Mouse (Mus musculus) common myeloid progenitor, adult 5-6 weeks (primary cell): Measurements from ENCODE around the gene Pde5a. TPM values are rescaled to one million over a fixed set of nuclear protein-coding genes. Genes with fewer than 3 reads are reported as not detected.

Experiments used
- ATAC-seq: replicated peaks from 2 replicates; pipeline ENCODE4 v1.8.0; 2016; ENCODE audit warnings: low read depth, mild to moderate bottlenecking, moderate TSS enrichment, inconsistent platforms; ENCODE audit not compliant: poor library complexity, severe bottlenecking
- total RNA-seq: library from RNA; stranded (forward); fragments of 200-1000, 187-1606 nt; gene quantifications from 2 replicates; pipeline ENCODE4 v1.2.3, GENCODE M21; 2017

The Pde5a gene
- total RNA-seq, 1 experiment from 2014 or later = 10.1 TPM

DNA sequence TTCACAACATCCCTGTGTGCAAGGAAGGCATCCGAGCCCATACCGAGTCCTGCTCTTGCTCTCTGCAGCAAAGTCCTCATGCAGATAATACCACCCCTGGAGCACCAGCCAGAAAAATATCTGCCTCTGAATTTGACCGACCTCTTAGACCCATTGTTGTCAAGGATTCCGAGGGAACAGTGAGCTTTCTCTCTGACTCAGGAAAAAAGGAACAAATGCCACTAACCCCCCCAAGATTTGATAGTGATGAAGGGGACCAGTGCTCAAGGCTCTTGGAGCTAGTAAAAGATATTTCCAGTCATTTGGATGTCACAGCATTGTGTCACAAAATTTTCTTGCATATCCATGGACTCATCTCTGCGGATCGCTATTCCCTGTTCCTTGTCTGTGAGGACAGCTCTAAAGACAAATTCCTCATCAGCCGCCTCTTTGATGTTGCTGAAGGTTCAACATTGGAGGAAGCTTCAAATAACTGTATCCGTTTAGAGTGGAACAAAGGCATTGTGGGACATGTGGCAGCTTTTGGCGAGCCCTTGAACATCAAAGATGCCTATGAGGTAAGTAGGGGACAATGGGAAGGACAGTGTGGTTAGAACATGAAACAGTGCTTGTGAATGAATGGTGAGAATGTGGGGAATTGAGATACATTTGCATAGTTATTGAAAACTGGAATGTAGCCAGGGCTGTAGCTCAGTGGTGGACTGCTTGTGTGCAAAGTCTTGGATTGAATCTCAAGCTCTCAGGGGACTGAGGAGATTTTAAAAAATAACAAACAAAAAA, 19.4 kb downstream of the Pde5a start:
- ATAC-seq = no peak

DNA sequence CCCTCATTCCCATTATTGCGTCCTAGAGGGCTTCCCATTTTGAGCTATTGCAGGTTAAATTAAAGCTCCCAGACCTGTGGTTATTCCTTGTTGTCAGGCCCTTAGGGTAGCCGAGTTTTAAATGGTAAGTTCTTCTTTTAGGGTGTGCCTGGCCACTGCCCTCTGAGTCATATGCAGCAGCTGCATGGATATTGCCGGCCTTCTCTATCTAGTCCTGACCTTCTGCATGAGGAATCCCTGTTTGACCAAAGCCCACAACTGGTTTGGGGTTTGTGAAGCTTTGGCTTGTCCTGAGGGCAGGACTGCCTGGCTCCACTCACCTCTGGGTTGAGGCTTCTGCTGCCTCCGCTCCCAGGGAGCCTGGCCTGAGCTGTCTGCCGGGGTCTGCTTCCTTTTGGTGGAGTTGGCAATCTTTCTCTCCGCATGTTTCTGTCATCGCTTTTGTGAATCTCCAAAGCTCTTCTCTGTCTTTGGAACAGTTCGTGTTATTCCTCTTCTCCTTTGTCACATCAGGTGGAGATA, 34.6 kb downstream of the Pde5a start:
- peak; percentile 21; the same call in 1 of the 2 replicates for ATAC-seq

DNA sequence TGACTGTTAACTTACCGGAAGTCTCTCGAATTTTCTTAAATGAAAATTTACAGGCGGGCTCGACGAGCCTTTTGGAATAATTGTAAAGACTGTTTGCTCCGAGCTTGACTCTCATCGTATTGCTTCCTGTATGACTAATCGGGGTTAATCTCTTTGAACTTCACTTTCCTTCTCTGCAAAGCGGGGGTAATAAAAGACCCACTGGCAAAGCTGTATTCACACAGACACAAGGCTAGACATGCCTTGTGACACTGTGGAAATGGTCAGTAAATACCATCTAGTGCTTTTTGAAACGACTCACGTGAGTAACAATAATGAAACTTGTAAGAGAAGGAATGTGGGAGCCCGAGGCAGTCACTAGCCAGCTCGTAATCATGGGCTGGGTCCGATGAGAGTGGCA, 35.0 kb downstream of the Pde5a start:
- ATAC-seq = no peak

DNA sequence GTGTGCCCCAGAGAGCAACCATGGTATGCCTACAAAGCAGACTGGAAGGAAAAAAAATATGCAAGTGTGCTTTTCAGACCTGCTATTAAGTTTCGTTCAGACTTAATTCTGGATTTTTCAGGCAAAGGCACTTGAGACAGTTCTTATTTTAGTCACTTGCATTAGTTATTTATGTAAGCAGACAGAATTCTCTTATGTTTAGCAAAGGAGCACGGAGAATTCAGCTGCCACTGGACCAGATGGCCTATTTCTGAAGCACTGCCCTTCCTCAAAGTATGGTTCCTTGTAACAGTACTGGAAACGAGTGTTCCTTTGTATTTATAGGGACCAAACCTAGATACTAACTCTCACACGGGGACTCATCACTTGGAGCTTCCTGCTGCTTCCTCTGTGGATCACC, 38.2 kb downstream of the Pde5a start:
- no peak for ATAC-seq

DNA sequence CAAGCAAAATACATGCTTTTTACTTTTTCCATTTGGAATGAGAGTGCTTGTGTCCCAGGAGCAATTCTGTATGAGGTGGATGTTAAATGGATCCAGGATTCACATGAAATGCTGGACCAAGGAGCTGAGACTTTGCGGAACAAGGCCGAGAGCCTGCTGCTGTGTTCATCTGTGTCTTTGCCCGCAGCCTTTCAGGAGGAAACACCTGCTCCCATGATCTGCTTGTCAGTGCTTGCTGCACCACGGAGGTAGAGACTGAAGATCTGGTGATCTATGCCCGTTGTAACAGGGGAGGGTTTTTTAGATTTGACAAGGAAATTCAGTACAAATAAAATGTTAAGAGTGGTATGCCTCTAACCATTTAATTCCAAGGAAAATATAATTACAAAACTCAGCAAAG, 39.1 kb downstream of the Pde5a start:
- peak; percentile 52; the same call in 1 of the 2 replicates for ATAC-seq

DNA sequence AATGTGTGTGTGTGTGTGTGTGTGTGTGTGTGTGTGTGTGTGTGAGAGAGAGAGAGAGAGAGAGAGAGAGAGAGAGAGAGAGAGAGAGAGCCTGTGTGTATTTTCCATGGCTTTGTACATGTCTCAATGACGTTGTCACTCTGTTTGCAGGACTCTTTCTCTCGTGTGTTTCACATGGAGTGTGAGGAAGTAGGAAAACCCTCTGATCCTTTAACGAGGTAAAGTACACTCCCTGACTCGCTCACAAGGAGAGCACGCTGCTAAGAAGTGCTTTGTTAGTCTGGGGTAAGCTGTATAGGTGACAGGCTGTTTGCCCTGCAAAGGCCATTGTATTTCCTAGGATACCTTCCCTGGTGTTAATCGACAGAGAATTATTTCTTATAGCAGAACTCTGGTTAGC, 52.7 kb downstream of the Pde5a start:
- ATAC-seq = no peak

DNA sequence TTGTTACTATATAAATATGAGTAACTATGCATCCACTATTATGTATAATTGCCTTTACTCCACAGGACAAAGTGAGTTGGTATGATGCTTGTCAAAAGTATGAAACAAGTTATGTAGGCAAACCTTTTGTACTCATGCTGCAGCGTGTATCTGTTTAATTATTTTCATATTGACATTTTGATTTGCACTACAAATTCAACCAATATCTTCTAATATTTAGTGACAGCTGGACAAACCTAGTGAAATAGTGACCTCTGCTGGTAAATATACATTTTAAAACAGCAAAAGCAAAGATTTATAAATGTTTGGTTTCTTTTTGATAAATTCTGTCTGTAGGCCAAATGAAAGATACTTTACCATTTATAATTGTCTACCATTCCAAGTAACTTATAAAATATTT, 55.5 kb downstream of the Pde5a start:
- 0 out of 2 replicates have a peak, but pooled peaks have one; percentile 29 for ATAC-seq

DNA sequence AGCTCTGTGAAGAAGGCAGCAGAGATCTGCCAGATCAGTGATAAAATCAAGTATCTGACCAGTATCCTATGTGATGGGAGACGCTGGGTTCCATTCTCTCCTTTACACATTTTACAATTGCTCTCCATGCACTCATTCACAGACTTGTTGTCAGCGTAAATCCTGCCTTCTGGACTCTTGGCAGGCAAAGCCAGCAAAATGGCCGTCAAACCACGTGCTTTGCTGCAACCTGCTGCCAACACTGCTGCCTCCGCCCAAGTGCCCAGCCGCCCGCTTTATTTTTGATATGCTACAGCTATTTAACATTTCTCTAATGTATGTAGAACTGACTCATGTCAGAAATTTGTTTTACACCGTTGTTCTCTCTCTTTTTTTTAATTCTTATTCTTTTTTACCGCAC, 59.6 kb downstream of the Pde5a start:
- ATAC-seq = no peak

DNA sequence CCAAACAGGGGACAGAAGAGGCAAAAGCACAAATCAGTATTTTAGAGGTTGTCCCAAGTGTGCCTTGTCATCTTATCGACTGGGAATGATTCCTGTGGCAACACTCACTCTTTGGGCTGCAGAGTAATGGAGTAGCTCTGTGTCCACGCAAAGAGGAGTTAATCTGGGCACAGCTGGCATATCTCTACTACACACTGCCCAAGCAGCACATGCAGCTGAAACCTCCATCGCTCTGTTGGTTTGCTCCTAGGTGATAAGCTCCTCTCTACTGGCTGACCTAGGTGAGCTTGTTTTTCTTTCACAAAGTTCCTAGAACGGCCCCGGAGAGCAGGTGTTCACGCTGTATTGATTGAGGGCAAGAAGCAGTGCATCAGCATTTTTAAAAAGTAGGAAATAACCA, 60.8 kb downstream of the Pde5a start:
- ATAC-seq = no peak

DNA sequence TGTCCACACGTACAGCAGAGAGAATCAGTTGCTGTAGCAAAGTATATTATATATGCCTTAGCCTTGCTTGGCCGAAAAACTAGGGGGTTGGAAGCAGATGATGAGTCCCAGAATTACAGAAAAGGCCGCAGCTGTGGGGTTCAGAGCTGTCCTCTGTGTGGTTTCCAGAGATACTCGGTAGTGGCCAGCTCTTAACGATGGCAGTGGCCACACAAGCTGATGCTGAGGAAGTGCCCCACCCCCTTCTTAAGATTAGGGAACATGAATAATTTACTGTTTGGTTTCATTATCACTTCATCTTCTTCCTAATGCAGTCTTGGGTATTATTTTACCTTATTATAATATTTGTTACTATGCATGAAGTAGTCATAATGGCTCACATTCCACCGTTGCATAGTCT, 71.3 kb downstream of the Pde5a start:
- peak; percentile 91 for ATAC-seq

DNA sequence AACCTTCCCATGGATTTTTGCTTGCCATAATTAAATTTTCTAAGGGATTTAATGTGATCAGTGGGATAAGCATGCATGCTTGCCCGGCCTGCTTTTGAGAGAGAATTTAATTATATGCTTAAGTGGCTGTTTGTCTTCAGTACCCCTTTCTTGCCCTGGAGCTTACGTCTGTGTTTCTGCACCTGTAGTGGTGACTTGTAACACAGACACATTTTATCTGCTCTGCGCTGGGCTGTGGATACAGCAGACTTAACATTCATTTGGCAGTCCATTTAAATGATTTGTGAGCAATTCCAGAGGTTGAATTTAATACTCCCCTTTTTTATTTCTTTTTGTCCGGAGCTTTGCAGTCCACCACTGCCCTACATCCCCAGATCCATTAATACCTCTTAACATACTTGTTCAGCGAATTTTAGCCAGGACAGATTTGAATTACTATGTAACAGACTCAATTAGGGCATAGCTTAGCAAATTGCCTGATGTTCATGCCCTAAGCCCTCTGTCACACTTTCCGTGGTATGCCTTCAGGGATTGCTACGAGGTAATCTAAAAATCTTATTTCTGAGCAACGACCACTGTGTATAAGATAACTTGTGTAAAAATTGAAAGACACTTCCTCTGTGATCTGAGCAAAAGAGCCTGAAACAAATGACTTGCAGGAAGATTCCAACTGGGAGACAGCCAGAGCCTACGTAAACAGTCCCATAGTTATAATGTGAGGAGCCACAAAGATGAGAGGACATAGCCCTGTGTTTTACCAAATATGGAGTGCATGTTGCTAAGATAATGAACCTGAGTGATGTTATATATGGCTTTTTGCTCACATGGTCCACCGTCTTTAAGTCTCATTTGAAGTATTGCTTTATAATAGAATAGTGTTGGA, 72.0 kb downstream of the Pde5a start:
- ATAC-seq = no peak

DNA sequence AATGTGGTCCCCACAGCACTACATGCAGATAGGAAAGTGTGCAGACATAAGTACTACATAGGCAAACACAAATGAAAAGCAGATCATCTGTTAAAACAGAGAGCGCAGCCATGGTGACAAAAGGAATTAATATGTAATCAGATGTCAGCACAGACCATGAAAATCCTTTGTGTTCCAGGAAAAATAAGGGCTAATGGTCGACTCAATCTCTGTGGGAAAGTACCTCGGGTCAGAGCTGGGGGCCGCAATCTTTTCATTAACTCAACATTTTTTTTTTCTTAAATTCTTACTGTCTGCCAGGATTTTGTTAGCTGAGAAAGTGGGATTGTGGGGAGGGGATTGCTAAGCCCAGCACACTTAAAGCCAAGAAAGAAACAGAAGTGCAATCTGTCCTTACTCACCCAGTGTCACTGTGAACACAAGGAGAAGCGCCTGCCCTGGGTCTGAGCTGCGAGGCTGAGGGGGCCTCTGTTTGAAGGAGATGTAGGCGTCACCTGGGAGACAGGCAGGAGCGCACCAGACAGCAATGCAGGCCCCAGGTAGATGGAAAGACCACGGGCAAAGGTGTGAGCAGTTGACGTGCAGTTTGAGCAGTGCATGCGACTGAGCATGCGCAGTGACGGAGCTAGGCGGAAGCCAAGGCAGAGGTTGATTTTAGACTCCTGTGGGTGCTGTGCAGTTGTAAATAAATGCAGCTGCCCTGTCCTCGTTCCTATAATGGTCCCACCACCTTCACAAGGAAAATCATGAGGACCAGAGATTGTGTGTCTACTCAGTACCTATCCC, 72.9 kb downstream of the Pde5a start:
- no peak for ATAC-seq

DNA sequence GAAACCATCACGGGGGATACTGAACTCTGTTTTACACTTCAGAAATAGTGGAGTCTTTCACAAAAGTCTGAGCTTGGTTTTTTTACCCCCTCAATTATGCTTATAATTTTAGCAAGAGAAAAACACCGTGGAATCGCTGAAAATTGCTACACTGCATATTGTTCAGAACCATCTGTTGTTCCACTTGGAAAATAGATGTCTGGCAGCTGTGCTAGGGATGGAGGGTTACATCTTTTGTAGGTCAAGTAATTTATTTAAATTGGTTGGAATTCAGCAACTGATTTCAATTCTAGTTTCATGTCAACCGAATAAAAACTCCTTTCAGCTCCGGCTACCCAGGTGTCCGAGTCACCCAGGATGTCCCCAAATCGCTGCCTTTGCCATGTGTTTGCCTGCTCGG, 78.6 kb downstream of the Pde5a start:
- ATAC-seq = no peak

DNA sequence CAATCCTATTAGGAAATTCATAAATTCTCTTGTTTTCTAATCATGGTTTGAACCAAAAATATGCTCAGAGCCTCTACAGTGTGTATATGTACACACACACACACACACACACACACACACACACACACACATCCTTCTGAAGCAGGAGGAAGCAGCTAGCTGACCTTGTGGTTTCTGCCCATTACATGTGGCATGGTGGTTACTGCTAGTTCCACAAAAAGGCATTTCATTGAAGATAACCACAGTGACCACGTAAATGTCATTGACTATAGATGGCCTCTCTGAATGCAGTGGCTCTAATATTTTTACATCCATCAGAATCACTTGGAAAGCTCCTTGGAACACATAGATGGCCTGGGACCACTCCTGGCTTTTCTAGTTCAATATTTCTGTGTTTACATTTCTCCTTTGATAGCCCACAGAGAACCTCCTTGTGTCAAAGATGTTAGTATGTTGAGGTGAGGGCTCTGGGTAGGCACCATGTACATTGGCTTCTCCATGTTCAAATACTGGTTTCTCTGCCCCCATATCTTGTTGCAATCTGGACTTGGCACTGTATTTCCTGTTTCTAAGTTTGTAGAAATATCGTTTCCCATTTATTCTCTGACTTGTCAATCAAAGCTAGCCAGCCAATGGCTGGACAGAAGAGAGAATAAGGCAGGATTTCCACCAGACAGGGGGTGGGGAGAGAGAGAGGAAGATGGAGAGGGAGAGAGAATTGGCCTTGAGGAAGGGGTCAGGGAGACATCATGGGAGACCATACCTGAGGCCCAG, 81.5 kb downstream of the Pde5a start:
- ATAC-seq = peak; percentile 99

DNA sequence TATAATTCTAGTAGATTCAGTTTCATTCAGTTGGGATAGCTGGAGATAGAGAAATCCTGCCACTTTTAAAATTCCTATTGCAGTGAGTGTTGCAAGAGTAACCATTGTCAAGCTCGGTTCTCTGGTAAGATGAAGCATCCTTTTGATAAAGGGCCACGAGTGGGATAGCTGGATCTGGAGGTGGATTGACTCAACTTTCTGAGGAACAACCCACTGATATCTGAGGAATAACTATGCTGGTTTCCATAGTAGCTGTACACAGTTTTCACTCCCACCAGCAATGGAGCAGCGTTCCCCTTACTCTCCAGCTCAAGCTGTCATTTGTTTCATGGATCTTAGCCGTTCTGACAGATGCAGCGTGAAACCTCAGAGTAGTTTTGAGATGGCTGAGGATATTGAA, 82.2 kb downstream of the Pde5a start:
- ATAC-seq = no peak

DNA sequence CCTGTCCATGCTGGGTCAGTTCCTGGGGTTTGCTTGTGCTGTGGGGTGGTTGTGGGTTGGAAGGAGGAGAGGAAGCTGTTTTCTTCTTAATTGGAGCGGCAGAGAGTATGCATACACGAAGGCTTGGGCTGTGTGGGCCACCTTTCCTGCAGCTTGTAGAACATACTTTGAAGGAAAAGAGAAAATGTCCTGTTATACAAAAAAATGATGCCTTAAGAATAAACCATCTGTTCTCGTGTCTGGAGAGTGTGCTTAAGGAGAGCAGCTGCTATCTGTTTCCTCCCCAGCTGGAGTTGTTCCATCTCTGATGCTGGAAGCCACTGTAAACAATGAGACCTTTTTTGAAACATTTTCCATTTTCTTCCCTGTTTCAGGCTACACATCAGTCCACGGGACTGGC, 85.8 kb downstream of the Pde5a start:
- no peak for ATAC-seq

DNA sequence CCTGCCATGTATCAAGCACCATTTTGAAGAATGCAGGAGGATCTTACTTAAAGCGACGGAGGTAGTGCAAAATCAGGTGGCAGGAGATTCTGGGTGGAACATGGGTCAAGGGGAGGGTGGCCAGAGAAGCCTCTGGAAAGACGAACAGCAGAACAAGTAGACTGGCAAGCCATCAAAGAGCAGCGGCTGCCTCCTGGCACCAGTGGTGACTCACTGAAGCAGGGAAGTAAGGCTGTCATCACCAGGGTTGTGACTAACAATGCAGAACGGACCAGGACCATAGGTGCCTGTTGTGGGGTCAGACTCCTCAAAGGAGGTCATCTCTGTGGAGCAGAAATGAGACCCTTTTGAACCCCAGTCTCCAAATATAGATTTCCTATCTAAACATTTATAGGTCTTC, 89.5 kb downstream of the Pde5a start:
- ATAC-seq = no peak

DNA sequence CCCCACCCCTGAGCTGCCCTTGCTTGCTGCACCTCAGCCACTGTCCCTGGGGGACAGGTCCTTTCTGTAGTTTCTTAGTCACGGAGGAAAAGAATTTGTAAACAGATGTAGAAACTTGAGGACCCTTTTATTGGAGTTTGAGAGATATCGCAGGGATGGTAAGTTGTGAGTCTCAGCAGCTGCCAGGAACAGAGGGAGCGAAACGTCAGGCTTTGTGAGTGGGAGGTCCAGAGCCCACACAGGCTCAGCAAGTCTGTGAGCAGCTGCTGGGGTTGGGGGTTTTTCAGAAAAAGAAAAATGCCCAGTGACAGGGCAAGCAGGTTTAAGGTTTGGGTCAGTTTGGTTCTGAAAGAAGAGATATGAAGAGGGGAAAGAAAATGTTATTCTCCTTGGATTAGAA, 92.0 kb downstream of the Pde5a start:
- no peak for ATAC-seq

DNA sequence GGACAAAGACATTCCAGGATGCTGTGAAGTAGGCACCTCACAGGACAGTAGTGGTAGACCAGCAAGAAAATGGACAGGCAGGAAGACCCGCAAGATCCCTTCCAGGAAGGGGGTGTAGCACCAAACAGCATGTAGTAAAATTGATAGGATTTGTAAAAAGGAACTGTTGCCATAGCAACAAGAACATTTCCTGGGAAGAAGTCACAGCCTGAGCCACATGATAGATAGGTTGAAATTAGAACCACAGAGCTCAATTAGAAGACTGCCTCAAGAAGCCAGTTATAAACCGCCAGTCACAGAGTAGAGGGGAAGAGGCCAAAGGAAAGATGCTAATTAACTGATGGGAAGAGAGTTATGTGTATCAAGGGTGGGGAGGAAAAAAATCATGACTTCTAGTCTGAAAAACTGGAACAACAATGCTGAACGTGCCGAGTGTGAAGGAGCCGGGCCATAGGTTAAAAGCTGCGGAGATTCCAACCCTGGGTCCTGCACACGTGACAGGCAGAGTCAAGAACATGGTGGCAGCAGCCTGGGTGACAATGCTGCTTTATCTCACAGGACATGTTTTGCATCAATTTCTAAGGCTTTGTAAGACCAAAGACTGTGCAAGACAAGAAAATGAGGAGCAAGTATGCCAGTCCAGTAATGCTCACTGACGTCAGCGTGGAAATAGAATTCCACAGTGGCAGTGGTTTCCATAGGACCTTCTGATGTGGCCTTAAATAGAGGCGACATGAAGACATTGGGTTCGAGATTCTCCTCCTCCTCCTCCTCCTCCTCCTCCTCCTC, 99.7 kb downstream of the Pde5a start:
- ATAC-seq = no peak
